Mouse (Mus musculus) embryo, embryonic 10.5 days (tissue): Measurements from ENCODE around the gene Dennd6b.
A peak's percentile ranks its signal among the peaks of the same experiment; 100 is the strongest.

Experiments
- DNase-seq: peaks from one replicate; pipeline ENCODE4 v3.0.0-alpha.2; 2015; ENCODE audit warnings: low spot score

The Dennd6b gene

DNA sequence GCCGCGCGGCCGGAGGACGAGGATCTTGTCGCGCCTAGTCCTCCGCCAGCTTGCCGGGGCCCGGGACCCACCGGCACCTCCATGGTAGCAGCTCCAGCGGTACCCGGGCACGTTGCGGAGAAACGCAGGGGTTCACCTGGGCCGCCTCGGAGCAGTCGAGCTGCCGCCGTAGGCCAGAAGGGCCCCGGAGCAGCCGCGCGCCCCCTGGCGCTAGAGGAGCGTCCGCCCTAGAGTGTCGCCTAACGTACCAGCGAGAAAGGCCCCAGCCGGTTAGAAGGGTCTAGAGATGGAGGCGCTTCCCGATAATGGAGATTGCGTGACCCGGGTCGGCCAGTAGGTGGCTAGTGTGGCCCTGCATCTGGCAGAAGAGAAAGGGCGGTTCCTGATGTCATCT is at the start of gene Dennd6b:
TSS of gene Dennd6b (minus strand) at position 184 of the 394 bp plus-strand sequence.
- DNase-seq: peak; percentile 98

DNA sequence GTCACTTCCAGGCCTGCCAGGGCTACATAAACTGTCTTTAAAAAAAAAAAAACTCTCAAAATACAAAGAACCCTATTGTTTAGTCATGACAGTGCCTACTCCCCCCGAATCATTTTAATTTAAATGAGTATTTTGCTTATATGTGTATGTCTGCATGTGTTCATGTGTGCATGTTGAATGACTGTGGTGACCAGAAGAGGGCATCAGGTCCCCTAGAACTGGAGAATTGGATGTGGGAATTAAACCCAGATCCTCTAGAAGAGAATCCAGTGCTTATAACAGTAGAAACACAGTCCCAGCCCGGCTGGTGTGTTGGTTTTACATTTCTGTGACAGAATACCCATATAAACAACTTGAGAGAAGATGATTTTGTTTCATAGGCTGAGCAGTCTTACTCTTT is 44.7 kb upstream of the Dennd6b start:
- DNase-seq: peak; percentile 13

DNA sequence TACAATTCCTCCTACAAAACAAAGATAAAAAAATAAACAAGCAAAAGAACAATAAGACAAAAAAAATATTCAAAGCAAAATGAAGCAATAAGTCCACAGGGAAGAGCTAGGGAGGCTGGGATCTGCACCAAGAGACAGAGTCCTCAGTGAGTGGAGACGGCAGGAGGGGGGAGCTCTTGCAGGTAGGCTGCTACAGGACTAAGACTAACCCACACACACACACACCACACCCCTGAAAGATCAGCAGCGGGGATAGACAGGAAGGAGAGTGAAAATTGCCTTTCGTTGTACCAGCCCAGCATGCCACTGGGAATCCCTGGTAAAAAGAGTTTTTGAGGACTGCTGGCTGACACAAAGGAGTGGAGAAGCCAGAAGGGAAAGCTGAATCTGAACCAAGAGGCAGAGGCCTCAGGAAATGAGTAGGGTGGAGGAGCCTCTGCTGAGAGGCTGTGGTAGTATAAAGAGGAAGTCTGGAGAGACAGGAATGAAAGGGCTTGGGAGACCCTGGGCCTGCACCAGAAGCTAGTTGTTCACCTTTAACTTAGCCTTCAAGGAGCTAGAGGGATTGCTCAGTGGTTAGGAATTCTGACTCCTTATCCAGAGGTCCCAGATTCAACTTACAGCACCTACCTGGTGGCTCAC is 43.6 kb upstream of the Dennd6b start:
- DNase-seq: no peak

DNA sequence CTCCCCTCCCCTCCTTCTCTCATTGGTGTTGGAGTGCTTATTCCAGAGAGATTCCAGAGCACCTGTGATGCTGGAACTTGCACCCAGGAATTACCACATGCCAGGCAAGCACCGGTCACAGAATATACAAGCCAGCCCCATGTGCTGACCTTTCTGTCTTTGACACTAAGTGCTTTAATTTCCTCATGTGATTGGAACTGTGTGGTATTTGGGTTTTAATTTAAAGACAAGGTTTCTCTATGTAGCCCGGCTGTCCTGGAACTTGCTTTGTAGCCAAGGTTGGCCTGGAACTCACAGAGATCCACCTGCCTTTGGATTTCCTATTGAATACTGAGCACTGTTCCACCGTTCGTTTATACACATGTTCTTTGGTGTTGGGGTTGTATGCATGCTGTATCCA is 37.8 kb upstream of the Dennd6b start:
- no peak for DNase-seq

DNA sequence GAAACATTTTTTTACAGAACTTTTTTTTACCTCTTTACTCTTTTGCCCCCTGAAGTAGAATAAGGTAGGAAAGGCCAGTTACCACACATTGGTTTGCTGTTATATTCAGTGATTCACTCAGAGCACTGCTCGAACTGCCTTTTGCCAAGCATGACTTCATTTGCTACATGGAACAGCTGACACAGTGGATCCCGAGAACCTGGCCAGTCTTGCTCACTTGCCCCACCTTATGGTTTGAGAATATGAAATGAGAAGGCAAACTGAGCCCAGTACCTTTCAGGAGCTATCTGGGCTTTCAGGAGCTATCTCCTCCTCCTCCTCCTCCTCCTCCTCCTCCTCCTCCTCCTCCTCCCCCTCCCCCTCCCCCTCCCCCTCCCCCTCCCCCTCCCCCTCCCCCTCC is 37.3 kb upstream of the Dennd6b start:
- peak; percentile 17 for DNase-seq

- no peak for DNase-seq
These were observed 19.4 kb upstream of the Dennd6b start for GRCm38 (mm10) chr15:89215611-89216233.

DNA sequence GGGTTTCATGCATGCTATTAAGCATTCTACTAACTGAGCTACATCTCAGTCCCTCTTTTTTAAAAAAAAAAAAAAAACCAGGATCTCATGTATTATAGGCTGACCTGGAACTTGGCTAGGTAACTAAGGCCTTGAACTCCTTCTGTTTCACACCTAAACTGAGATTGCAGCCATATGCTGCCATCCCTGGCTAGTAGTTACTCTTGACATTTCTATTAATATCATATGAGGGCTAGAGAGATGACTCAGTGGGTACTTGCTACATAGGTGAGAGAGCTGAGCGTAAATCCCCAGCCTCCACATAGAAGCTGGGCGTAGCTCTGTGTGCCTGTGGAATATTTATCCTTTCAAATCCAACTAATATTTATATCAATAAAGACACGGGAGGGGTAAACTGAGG is 18.7 kb upstream of the Dennd6b start:
- no peak for DNase-seq

DNA sequence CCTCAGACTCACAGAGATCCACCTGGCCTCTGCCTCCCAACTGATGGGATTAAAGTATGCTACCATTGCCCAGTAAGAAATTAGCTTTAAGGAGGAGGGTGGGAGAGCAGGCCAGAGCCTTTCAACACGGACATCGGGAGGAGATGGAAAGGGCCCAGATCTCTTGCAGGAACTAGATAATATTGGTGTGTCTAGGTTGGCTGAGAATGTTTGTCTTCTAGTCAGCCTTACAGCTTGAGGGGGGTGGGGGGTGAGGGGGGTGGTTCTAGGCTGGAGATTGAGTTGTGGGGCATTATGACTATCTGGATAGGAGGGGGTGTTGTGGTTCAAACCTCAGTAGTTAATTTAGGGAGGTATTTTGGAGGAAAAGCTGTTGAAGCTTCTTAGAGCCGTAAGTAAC is 17.2 kb upstream of the Dennd6b start:
- no peak for DNase-seq

GRCm38 (mm10) chr15:89212495-89212894 is 16.2 kb upstream of the Dennd6b start:
- no peak for DNase-seq

- peak; percentile 50 for DNase-seq
These were observed 15.6 kb upstream of the Dennd6b start for GRCm38 (mm10) chr15:89211716-89212461.

- DNase-seq: peak; percentile 87
These were observed 14.8 kb upstream of the Dennd6b start, which contains the start of gene Ppp6r2 for GRCm38 (mm10) chr15:89210915-89211715. Gene Ppp6r2, plus strand, starts transcription at chr15:89211553.

GRCm38 (mm10) chr15:89209886-89210761 is 13.8 kb upstream of the Dennd6b start:
- peak; percentile 94 for DNase-seq

- no peak for DNase-seq
These were observed 11.2 kb upstream of the Dennd6b start for GRCm38 (mm10) chr15:89207457-89207856.

DNA sequence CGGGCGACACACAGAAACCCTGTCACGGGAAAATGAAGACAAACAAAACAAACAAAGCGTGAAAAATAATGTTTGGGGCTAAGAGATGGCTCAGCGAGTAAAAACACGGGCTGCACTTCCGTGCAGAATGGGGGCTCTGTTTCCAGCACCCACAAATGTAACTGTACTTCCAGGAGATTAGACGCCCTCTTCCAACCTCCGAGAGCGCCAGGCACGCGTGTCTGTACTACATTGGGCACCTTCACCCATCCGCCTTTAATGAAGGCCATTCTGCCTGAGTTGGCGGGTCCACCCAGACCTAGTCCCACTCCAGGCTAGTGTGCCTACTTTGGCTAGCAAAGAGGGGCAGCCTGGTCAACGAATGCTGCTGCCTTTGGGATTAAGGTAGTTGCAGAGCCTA is 760 bp upstream of the Dennd6b start:
- DNase-seq: no peak

DNA sequence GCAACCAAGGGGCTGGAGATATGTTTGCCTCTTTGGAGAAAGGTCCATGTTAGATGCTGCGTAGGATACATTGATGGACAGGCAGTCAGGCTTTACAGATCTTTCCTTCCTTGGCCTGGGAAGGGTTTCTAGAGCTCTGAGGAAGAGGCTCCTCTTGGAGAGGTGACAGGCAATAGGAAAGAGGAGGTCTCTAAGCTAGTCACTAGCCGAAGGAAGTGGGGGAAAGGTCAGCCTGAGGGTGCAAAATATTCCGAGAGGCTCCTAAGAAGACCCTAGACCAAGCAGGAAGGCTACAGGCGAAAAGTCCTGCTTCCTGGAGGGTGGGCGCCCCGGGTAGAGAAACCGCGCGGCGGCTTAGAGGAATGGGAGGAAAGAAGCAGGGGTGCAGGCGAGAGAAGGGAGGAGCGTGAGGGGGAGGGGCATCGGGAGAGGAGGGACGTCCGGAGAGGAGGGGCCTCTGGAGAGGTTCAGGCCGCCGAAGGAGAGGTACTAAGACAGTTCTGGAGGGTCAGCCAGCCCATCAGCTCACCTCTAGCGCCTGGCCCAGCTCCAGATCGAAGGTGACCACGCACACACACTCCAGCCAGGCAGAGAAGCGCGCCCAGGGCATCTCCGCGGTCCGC is 495 bp downstream of the Dennd6b start:
- peak; percentile 94 for DNase-seq

GRCm38 (mm10) chr15:89195261-89195681 is 1.0 kb downstream of the Dennd6b start:
- DNase-seq: peak; percentile 79

DNA sequence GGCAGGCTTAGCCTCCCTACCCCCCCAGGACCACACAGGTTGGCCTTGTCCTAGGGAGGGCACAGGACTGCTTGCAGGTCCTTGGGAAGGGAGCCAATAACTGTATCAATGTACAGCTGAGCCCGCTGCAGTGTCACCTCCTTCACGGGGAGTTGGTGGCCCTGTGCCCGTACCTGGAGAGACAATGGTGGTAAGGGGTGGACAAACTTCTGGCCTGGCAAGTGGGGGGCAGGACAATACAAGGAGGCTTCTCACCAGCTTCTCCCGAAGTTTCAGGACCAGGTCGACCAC is 11.4 kb downstream of the Dennd6b start:
- no peak for DNase-seq

- DNase-seq: no peak
These were observed 12.0 kb downstream of the Dennd6b start for GRCm38 (mm10) chr15:89184141-89184936.

DNA sequence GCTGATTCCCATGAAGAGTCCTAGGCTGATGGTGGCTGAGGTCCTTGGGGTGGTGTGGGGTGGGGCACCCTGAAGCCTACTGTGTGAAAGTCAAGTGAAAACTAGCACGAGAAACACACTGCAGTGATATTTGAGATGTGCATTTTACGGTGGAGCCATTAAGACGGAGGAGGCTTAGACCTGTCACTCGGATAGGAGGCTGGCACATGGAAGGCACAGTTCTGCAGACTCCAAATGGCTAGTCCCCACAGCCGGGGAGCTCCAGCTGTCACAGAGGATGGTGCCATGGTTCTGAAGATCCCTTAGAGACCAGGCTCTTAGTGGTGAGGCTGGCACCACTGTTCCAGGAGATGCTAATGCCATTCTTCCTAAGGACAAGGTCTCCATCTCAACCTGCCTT is 13.5 kb downstream of the Dennd6b start:
- no peak for DNase-seq

DNA sequence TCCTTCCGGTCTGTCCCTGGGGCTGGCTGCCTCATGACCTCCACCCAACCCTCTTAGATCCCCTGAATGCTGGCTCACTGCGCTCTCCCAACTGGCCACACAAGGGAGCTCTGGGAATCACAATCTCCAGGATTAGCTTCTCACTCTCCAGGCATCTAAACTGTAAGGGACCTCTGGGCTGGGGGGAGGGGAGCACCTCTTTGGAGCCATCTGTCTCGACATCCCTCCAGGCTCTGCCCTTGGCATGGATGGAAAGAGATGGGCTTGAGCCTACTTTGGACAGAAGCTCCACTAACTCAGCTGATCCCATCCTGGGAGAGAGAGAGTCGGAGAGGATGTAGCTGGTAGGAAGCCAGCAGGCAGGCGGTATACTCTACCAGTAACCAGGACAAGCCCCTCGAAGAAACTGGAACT is 14.0 kb downstream of the Dennd6b start:
- peak; percentile 67 for DNase-seq
